Mouse (Mus musculus): Measurements from ENCODE around the gene Rhot2. TPM values are rescaled to one million over a fixed set of nuclear protein-coding genes. Genes with fewer than 3 reads are reported as not detected.

Gene Rhot2
- 28.3 and 35.5 TPM in 2 replicates for total RNA-seq (2014; fragmentation: Nextera tagmentation)
- total RNA-seq (2017): 11.9 and 17.8 TPM in 2 replicates

DNA sequence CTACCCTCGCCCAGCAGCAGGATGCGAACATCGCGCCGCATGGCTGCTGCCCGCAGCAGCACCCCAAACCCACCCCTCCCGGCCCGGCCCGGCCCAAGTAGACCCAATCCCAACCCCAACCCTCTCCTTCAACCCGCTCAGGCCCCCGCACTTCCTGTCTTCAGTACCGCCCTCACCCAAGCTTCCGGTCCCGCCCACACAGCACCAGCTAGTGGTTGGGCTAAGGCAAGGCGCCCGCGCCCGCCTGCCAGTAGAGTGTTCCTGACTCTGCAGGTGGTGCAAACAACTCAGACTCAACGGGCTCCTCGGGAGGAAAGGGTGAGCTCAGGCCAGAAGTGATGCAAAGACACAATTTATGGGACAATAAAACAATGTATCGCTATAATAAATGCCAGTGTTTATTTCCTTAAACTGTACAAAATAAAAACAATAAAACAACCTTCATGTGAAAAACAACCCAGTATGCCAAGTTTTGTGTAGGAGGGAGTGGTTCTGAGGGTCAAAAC is at the start of gene Rhot2:
Rhot2 (minus strand) TSS at position 456 of the 506 bp plus-strand sequence.
- peak; percentile 95 for ATAC-seq (replicated peaks; ENCODE audit: poor library complexity, severe bottlenecking)

DNA sequence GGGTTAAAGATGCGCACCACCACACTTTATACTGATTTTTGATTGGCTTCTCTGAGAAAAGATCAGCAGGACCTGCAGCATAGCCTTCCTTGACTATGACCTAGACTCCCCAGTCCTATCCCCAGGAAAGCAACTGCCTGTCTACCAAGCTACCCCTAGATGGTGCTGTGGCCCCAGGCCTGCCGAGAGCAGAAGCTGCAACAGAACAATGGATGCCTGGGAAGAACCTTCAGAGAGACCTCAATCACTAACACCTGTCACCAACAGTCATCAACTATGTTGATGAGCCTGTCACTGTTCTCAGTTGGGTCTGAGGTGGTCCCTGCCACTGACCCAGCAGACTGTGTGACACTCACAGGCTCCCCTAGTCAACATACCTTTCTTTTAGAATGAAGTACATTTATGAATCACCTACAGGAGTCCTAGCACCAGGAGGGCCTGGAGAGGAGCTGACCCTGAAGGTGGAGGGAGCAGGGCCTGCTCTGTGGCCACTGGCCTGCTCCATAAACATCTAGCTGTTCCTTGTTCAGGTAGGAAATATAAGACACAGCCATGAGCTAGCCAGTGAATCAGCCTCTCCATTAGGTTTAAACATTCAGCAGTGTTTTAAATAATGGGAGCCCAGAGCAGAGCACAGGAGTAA is 49.4 kb upstream of the Rhot2 start:
- peak; percentile 85 for ATAC-seq (replicated peaks; ENCODE audit: poor library complexity, severe bottlenecking)

DNA sequence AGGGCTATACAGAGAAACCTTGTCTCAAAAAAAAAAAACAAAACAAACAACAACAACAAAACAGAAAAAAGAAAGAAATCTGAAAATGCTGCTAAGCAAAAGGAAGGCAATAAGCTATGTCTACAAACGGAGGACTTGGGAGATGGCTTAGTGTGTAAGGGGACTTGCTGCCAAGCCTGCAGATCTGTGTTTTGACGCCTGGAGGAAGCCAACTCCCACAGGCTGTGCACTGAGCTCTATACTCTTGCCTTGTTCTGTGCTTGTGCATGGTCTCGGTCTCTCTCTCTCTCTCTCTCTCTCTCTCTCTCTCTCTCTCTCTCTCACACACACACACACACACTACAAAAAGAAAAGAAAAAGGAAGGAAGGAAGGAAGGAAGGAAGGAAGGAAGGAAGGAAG is 44.2 kb upstream of the Rhot2 start:
- no peak for ATAC-seq (replicated peaks; ENCODE audit: poor library complexity, severe bottlenecking)

DNA sequence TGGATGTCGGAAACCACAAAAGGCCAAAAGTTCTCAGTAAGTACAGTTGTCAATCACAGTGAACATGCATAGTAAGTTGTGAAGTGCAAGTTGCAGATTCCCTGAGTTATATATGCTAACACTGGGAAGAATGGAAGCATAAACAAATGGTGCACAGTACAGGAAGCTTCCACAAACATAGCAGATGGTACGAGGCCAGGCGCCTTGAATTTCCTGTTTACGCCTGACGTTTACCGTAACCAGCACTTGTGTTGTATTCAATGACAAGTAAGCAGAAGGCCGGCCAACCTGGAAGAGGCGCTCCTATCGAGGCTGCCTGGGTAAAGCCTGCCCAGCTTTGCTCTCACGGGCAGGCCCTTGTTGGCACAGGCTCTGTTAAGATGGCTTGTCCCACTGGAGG is 42.8 kb upstream of the Rhot2 start:
- ATAC-seq (replicated peaks; ENCODE audit: poor library complexity, severe bottlenecking): no peak

DNA sequence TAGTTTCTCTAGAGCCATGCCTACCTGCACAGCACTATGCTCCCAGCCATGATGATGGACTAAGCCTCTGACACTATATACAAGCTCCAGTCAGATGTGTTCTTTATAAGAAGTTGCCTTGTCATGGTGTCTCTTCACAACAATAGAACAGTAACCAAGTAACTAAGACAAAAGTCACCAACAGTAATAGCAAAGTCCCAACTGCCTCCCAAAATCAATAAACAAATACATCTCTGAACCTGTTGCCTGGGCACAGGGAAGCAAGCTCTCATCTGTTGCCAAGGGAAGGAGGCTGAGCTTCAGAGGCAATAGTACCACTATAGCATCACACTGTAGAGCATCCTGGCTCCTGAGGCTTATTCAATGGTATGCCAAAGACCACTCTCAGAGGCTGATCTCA is 42.2 kb upstream of the Rhot2 start:
- ATAC-seq (replicated peaks; ENCODE audit: poor library complexity, severe bottlenecking): no peak

DNA sequence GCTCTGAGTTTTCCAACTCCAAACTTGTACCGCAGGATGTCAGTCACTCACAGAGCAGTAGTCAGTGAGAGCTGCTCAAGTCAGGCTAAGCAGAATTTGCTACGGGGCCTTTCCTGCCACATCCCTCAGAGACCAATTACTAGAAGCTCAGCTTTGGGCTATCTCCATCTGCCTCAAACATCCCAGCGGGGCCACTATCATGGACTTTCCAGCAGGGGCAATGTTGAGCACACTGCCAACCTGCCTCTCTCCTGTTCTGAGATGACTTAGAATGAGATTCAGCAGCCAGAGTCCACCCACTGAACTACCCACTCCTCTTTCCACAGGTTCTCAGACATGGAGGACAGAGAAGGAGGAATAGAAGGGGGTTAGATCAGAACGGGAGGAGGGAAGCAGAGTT is 41.0 kb upstream of the Rhot2 start:
- peak; percentile 33; the same call in 1 of the 2 replicates for ATAC-seq (replicated peaks; ENCODE audit: poor library complexity, severe bottlenecking)

DNA sequence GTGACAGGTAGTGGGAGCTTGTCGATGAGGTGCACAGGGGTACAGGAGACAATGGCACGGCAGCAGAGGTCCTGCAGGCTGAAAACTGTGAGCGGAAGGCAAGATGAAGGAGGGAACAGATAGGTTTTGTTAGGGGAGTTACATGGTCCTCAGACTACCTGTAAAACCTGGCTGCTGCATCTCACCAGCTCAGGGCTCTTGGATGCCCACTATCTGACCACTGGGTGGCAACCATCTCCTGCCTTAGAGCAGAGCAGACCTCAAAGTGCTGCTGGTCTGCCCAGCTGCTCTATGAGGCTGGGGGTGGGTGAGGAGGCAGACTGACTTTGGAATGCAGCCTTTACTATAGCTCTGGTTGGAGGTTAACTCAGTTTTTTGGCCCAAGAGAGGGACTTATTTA is 39.2 kb upstream of the Rhot2 start:
- ATAC-seq (replicated peaks; ENCODE audit: poor library complexity, severe bottlenecking): no peak

DNA sequence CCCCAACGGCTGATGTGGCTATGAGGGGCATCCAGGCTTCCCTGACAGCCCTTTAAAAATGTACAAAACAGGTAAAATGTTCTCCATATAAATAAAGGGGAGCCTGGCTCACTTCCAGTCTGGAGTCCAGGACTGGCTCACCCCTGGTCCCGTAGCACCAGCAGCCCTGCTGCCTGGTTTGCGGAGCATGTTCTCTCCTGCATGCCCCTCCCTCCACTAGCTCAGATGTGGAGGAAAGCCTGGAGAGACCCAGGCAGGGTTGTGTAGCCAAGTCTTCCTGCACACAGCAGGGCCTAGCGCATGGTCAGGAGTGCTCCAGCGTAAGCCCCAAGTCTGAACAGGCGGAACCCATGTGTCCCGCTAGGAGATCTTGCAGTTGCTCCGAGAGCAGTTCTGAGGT is 38.6 kb upstream of the Rhot2 start:
- no peak for ATAC-seq (replicated peaks; ENCODE audit: poor library complexity, severe bottlenecking)

DNA sequence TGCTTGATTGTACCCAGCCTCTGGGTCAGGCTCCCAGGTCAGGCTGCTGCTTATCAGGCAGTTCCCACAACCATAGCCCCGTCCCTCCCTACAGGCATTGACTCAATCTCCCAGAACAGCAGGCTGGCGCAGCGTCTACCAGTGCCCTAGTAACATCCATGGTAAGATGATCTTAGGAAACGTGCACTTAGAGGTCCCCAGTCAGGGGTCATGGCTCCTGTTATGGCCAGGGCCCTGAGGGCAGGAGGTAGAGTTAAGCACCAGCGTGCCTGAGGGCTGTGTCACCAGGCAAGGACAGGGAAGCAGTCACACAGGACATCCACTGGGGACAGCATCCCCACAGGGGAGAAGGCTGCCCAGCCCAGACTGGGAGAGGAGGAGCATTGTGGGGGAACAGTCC is 37.7 kb upstream of the Rhot2 start:
- ATAC-seq (replicated peaks; ENCODE audit: poor library complexity, severe bottlenecking): no peak

DNA sequence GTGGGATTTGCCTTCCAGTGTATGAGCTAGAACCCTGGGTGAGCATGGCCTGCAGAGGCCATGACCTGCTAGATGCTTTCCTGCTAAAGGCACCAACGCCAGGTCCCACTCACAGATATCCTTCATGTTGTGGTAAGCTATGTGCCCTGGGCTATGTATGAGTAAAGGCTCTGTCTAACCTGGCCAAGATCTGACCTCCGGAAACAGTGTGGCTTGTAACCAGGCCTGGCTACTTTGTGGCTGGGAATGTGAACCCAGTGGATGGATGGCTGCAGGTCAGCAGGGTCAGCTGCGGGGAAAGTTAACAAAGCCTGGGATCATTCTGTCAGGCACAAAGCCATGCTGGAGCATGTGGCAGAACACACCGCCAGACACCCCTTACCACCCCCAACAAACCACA is 37.0 kb upstream of the Rhot2 start:
- no peak for ATAC-seq (replicated peaks; ENCODE audit: poor library complexity, severe bottlenecking)

DNA sequence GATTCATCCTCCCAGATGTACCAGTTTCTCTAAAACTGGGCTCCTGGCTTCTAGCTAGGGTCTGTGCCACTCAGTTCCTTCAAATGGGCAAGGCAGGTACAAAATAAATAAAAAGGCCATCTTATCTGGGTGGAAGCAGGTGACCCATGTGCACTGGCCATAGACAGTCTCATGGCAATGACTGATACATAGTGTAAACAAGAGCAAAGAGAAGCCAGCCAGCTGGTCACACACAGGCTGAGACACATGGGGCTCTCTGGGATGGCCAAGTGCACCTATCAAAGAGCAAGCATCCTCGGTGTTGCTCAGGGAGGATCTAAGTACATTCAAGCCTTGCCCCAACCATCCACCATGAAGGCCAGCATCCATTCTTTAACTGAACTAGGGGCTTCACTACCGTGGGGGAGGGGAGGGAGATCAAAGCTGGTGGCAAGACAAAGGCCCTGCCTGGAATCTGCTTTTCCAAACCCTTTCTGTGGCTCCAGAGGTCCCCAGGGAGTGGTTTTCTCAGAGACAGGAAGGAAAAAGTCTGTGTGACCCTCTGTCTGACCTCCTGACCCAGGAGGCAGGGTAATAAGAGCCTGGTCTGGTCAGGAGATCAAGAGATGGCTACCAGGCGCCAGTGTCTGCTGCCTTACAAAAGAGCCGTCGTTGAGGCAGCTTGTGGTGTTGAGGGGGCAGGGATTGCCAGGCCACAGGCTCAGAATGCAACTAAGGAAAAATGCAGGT is 36.4 kb upstream of the Rhot2 start:
- ATAC-seq (replicated peaks; ENCODE audit: poor library complexity, severe bottlenecking): no peak

DNA sequence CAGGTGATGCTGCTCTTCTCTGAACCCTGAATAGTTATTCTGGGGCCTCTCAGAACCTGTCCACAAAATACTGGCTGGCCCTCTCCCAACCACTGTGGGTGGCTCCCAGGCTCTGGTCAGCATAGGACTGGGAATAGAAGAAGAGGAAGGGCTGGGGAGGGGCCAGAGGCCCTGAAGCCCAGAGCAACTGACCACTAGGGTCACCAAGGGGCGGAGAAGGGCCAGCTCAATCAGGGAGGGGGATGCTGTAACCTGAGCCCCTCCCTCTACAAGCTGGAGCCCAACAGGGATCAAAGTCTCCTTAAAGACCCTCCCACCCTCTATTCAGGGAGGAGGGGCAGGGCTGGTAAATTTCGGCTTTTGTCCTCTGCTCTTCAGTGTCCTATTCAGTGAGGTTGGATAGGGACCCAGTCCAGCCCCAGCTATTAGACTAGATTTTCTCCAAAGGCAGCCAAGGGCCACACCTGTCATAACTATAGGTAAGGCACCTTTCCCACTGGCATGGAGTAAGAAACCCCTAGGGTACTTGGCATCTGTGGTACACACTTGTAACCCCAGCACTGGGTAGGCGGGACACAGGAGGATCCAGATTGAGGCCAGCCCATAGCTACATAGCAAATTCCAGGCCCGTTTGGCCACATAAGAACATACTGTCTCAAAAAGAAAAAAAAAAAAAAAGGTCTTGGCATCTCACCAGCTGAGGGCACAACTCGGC is 35.7 kb upstream of the Rhot2 start, which contains the start of gene Wfikkn1:
Wfikkn1 (minus strand) TSS at position 663 of the 715 bp plus-strand sequence.
- no peak for ATAC-seq (replicated peaks; ENCODE audit: poor library complexity, severe bottlenecking)

DNA sequence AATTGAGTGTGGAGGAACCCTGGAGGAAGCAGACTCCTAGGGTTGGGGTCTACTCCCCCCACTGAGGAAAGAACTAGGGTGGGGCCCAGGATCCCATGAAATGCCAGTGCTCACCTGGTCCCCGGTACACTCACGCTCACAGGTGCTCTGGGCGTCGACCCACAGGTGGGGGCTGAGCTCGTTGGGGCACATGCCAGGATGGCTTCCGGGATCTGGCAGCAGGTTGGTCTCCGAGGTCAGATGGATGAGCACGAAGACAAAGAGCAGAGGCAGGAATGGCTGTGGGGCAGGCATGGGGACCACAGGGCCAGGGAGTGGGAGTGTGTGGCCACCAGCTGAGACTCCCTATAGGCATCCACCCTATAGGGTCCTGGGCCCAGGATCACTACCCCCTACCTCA is 35.1 kb upstream of the Rhot2 start:
- ATAC-seq (replicated peaks; ENCODE audit: poor library complexity, severe bottlenecking): no peak

DNA sequence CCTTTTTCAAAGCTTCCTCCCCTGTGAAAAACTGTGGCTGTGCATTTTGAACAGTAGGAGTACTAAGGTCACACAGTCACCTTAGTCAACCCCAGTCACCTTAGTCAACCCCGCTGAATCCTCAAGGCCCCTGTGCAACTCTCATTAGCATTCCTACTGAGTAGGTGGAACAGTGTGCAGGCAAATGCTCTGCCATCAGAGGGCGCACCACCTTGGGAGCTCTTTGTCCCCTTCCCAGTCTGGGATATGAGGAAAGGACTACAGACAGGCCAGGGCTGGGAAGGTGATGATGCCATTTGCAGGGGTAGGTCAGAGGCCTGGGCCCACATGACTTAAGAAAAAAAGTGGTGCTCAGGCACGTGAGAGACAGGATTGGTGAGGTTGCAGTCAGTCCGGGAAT is 34.6 kb upstream of the Rhot2 start:
- ATAC-seq (replicated peaks; ENCODE audit: poor library complexity, severe bottlenecking): no peak

DNA sequence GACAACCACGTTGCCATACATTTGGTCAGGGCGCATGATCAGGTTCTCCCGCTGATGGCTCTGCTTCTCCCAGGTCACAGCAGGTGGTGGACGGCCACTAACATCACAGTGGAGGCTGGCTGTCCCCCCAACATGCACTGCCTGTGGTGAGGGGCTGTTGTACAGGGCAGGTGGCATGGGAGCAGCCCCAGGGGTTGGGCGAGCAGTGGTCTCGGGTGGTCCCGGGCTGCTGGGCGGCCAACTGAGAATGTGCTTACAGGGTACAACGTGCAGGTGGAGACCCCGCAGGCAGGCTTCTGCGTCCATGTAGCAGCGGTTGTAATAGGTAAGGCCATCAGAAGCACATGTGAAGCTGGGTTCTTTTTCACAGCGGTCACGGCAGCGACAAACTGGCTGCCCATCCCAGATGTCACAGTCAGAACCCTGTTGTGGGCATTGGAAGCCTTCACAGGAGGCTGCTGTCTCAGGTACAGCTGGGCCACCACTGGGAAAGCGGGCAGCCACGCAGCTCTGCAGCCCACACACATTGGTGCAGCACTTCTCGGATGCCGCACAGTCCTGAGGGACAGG is 34.0 kb upstream of the Rhot2 start:
- ATAC-seq (replicated peaks; ENCODE audit: poor library complexity, severe bottlenecking): no peak

DNA sequence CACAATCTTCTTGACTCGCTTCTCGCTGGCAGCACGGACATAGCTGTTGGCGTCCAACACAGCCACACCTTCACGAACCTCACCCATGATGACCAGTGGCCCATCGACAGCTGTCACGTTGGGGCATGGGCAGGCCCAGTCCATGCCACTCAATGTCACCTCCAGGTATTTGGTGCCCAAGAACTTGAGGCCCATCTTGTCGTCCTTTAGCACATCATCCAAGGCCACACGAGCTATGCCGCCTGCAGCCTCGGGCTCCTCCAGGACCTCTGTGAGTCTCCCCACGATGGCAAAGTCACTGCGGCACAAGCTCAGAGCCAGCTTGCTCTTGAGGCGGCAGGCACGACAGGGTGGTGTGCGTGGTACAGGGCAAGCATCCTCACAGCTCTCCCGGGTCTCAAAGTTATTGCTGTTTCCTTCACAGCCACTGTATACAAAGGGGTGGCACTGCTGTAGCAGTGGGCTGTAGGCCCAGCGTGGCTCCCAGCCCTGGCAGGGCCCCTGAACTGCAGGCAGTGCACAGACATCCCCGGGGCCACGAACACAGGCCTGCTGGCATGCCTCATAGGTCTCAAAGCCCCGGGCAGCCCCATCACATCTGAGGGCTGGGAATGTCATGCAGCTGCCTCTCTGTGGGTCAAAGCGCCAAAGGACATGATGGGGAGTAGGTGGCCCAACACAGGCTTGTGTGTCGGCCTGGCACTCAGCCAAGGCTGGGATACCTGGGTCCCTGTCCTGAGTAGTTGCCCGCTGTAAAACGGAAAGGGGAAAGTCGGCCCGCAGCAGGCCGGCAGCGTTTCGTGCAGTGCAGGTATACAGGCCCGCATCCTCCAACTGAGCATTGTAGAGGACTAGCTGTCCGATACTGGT is 33.3 kb upstream of the Rhot2 start:
- ATAC-seq (replicated peaks; ENCODE audit: poor library complexity, severe bottlenecking): no peak

DNA sequence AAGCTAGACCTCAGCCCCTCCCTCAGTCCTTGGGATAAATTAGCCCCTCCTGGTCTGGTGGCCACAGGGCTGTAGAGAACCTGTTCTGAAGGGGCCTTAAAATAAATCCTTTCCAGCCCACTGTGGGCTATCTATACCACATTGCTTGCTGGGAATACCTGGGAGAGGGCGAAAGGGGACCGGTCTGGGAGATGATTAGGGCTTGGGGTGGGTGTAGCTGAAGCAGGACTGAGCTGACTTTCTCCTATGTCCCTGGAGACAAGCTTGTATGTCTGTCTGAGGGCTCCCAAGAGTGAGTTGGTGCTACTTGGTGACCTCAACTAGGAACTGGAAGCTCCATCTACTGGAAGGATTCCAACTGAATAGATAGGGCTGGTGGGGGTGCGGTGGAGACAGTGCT is 32.4 kb upstream of the Rhot2 start:
- ATAC-seq (replicated peaks; ENCODE audit: poor library complexity, severe bottlenecking): no peak

DNA sequence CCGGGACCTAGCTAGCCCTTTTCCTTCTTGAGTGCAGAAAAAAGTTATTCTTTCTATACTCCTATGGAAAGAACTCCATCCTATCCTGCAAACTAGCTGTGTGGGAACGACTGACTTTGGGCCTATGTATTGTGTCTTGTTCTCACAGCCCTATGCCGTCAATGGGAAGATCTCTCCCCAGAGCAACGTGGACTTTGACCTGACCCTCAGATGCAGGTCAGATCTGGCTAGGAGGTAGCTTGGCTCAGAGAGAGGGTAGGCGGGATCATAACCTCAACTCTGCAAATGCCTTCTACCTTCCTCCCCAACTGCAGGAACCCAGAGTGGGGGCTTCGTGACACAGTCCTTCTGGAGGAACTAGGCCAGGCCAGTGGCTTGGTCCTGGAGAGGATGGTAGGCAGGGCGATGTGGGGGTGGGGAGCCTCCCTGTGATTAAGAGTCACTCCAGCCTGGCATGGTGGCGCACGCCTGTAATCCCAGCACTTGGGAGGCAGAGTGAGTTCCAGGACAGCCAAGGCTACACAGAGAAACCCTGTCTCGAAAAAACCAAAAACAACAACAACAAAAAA is 31.8 kb upstream of the Rhot2 start:
- no peak for ATAC-seq (replicated peaks; ENCODE audit: poor library complexity, severe bottlenecking)

Data from granulocyte monocyte progenitor cell, adult 5-6 weeks (primary cell).